Mouse (Mus musculus): ENCODE results near the gene Gmpr. TPM values are rescaled to one million over a fixed set of nuclear protein-coding genes. Genes with fewer than 3 reads are reported as not detected.

Gene Gmpr
- polyA plus RNA-seq, 1 experiment: 41.6 TPM

- Histone ChIP-seq H3K4me3 (no peak overlapping the region), H3ac (ENCODE audit: control insufficient read depth, insufficient read length) (no peak overlapping the region), H3K79me2 (ENCODE audit: control insufficient read depth, insufficient read depth) (no peaks in the 10 kb centered on the region), H3K36me3 (ENCODE audit: control insufficient read depth, insufficient read depth) (no peaks in the 10 kb centered on the region), H3K27me3 (ENCODE audit: control insufficient read depth, insufficient read depth, insufficient read length) (no peaks in the 10 kb centered on the region), H3K4me2 (ENCODE audit: low read depth) (peak overlapping the region; percentile 7)
- peak; percentile 7 for TF ChIP-seq USF1 (IDR thresholded peaks at IDR 0.05; ENCODE audit: low read depth)
- TF ChIP-seq MAX (IDR thresholded peaks at IDR 0.05; ENCODE audit: low read depth): no peak
- TF ChIP-seq POLR2A (IDR thresholded peaks at IDR 0.05; ENCODE audit: insufficient read length, low read depth): no peak
These were observed 62.7 kb downstream of the Gmpr start for GRCm38 (mm10) chr13:45569932-45570331.

GRCm38 (mm10) chr13:45571795-45572262 lies 64.6 kb downstream of the Gmpr start:
- Histone ChIP-seq H3ac (ENCODE audit: control insufficient read depth, insufficient read length) (no peak overlapping the region), H3K79me2 (ENCODE audit: control insufficient read depth, insufficient read depth) (no peaks in the 10 kb centered on the region), H3K27me3 (ENCODE audit: control insufficient read depth, insufficient read depth, insufficient read length) (no peaks in the 10 kb centered on the region), H3K36me3 (ENCODE audit: control insufficient read depth, insufficient read depth) (no peaks in the 10 kb centered on the region), H3K4me3 (no peak overlapping the region), H3K4me2 (ENCODE audit: low read depth) (no peak overlapping the region)
- no peak for TF ChIP-seq E2F4 (IDR thresholded peaks at IDR 0.05; ENCODE audit: insufficient read depth)
- TF ChIP-seq SRF (IDR thresholded peaks at IDR 0.05; ENCODE audit: control insufficient read depth, insufficient read length, low read depth): no peak
- peak in 1 of 3 experiments; percentile 4 for TF ChIP-seq MYOD1 (IDR thresholded peaks at IDR 0.05; ENCODE audit: control insufficient read depth in 1 of 3, insufficient read length in 2 of 3, low read depth in 2 of 3)

- no peaks in the 10 kb centered on the region for H3K27me3 ChIP-seq (ENCODE audit: control insufficient read depth, insufficient read depth, insufficient read length)
- H3ac ChIP-seq (ENCODE audit: control insufficient read depth, insufficient read length): no peak overlapping the region
- H3K4me3 ChIP-seq: no peak overlapping the region
- no peak for TF ChIP-seq REST (IDR thresholded peaks at IDR 0.05; ENCODE audit: insufficient read depth, insufficient read length)
- TF ChIP-seq E2F4 (IDR thresholded peaks at IDR 0.05; ENCODE audit: insufficient read depth): no peak
- TF ChIP-seq TCF3 (IDR thresholded peaks at IDR 0.05; ENCODE audit: insufficient read length, low read depth): no peak
- no peak for TF ChIP-seq POLR2AphosphoS2 (IDR thresholded peaks at IDR 0.05; ENCODE audit: insufficient read length, low read depth)
- TF ChIP-seq TCF12 (IDR thresholded peaks at IDR 0.05; ENCODE audit: insufficient read depth, poor library complexity, severe bottlenecking): no peak
- no peak for TF ChIP-seq MYOD1 (IDR thresholded peaks at IDR 0.05; ENCODE audit: control insufficient read depth in 1 of 3, insufficient read length in 2 of 3, low read depth in 2 of 3)
- H3K79me2 ChIP-seq (ENCODE audit: control insufficient read depth, insufficient read depth): no peaks in the 10 kb centered on the region
- no peaks in the 10 kb centered on the region for H3K36me3 ChIP-seq (ENCODE audit: control insufficient read depth, insufficient read depth)
- no peak overlapping the region for H3K4me2 ChIP-seq (ENCODE audit: low read depth)
These were observed 65.5 kb downstream of the Gmpr start for GRCm38 (mm10) chr13:45572768-45573167.

- TF ChIP-seq TCF12 (IDR thresholded peaks at IDR 0.05; ENCODE audit: insufficient read depth, poor library complexity, severe bottlenecking) (no peak), SRF (IDR thresholded peaks at IDR 0.05; ENCODE audit: control insufficient read depth, insufficient read length, low read depth) (no peak), MYOG (IDR thresholded peaks at IDR 0.05; ENCODE audit: control insufficient read depth in 1 of 3, insufficient read depth in 1 of 3, insufficient read length in 2 of 3, low read depth in 2 of 3) (peak in 1 of 3 experiments; percentile 14), MAX (IDR thresholded peaks at IDR 0.05; ENCODE audit: low read depth) (no peak), USF1 (IDR thresholded peaks at IDR 0.05; ENCODE audit: low read depth) (no peak), TCF3 (IDR thresholded peaks at IDR 0.05; ENCODE audit: insufficient read length, low read depth) (no peak), MYOD1 (IDR thresholded peaks at IDR 0.05; ENCODE audit: control insufficient read depth in 1 of 3, insufficient read length in 2 of 3, low read depth in 2 of 3) (peak in 2 of 3 experiments; percentile 19 to 37)
- H3K79me2 ChIP-seq (ENCODE audit: control insufficient read depth, insufficient read depth): no peaks in the 10 kb centered on the region
- H3ac ChIP-seq (ENCODE audit: control insufficient read depth, insufficient read length): no peak overlapping the region
- no peaks in the 10 kb centered on the region for H3K36me3 ChIP-seq (ENCODE audit: control insufficient read depth, insufficient read depth)
- H3K27me3 ChIP-seq (ENCODE audit: control insufficient read depth, insufficient read depth, insufficient read length): no peaks in the 10 kb centered on the region
- H3K4me3 ChIP-seq: no peak overlapping the region
- H3K4me2 ChIP-seq (ENCODE audit: low read depth): peak overlapping the region; percentile 42
These were observed 68.9 kb downstream of the Gmpr start for GRCm38 (mm10) chr13:45576185-45576584.

GRCm38 (mm10) chr13:45577366-45577765 lies 70.1 kb downstream of the Gmpr start:
- Histone ChIP-seq H3ac (ENCODE audit: control insufficient read depth, insufficient read length) (no peak overlapping the region), H3K4me2 (ENCODE audit: low read depth) (no peak overlapping the region), H3K4me3 (no peak overlapping the region), H3K27me3 (ENCODE audit: control insufficient read depth, insufficient read depth, insufficient read length) (no peaks in the 10 kb centered on the region), H3K79me2 (ENCODE audit: control insufficient read depth, insufficient read depth) (no peaks in the 10 kb centered on the region), H3K36me3 (ENCODE audit: control insufficient read depth, insufficient read depth) (no peaks in the 10 kb centered on the region)
- TF ChIP-seq POLR2AphosphoS2 (IDR thresholded peaks at IDR 0.05; ENCODE audit: insufficient read length, low read depth) (no peak), MAX (IDR thresholded peaks at IDR 0.05; ENCODE audit: low read depth) (no peak), MYOD1 (IDR thresholded peaks at IDR 0.05; ENCODE audit: control insufficient read depth in 1 of 3, insufficient read length in 2 of 3, low read depth in 2 of 3) (peak in 2 of 3 experiments; percentile 29 to 55), CEBPB (IDR thresholded peaks at IDR 0.05; ENCODE audit: insufficient read depth, poor library complexity, severe bottlenecking) (no peak)

GRCm38 (mm10) chr13:45577784-45578183 lies 70.5 kb downstream of the Gmpr start:
- no peak overlapping the region for H3ac ChIP-seq (ENCODE audit: control insufficient read depth, insufficient read length)
- no peak overlapping the region for H3K4me2 ChIP-seq (ENCODE audit: low read depth)
- no peaks in the 10 kb centered on the region for H3K36me3 ChIP-seq (ENCODE audit: control insufficient read depth, insufficient read depth)
- H3K27me3 ChIP-seq (ENCODE audit: control insufficient read depth, insufficient read depth, insufficient read length): no peaks in the 10 kb centered on the region
- no peak overlapping the region for H3K4me3 ChIP-seq
- no peaks in the 10 kb centered on the region for H3K79me2 ChIP-seq (ENCODE audit: control insufficient read depth, insufficient read depth)
- TF ChIP-seq MYOD1 (IDR thresholded peaks at IDR 0.05; ENCODE audit: control insufficient read depth in 1 of 3, insufficient read length in 2 of 3, low read depth in 2 of 3): no peak

All from myocyte (in vitro differentiated cells).